Mouse (Mus musculus) limb, embryonic 14.5 days (tissue): Measurements from ENCODE around the gene Phf19. TPM values are rescaled to one million over a fixed set of nuclear protein-coding genes. Genes with fewer than 3 reads are reported as not detected.

Experiments used
- ATAC-seq: fragments of 200-750 bp; cut with Nextera tagmentation; 2 replicates; pipeline ENCODE4 v1.8.0; 2017; ENCODE audit warnings: low read depth, moderate number of reproducible peaks, moderate TSS enrichment; ENCODE audit not compliant: low FRiP score
- DNase-seq: peaks from one replicate; pipeline ENCODE4 v3.0.0-alpha.2; 2015; ENCODE audit warnings: low spot score
- H3K27ac ChIP-seq: fragments of 300-500 bp; sonication (generic); replicated peaks from 2 replicates; pipeline ENCODE4 v1.5.1; 2014; ENCODE audit warnings: low read depth, mild to moderate bottlenecking, low read length, moderate library complexity, mixed read lengths
- H3K27me3 ChIP-seq: fragments of 300-500 bp; sonication (generic); 2 replicates; pipeline ENCODE4 v1.6.1; 2014; ENCODE audit warnings: low read length, mixed read lengths; ENCODE audit not compliant: control insufficient read depth, insufficient read depth
- H3K36me3 ChIP-seq: fragments of 300-500 bp; sonication (generic); 2 replicates; pipeline ENCODE4 v1.6.1; 2014; ENCODE audit warnings: mild to moderate bottlenecking, low read length, moderate library complexity, mixed read lengths; ENCODE audit not compliant: control insufficient read depth, insufficient read depth
- H3K4me1 ChIP-seq: fragments of 300-500 bp; sonication (generic); 2 replicates; pipeline ENCODE4 v1.6.1; 2014; ENCODE audit warnings: antibody characterized with exemption, low read length, mixed read lengths; ENCODE audit not compliant: control insufficient read depth, insufficient read depth
- H3K4me2 ChIP-seq: fragments of 300-500 bp; sonication (generic); replicated peaks from 2 replicates; pipeline ENCODE4 v1.6.1; 2014; ENCODE audit warnings: low read depth, mild to moderate bottlenecking, low read length, moderate library complexity; ENCODE audit not compliant: severe bottlenecking
- H3K4me3 ChIP-seq: fragments of 300-500 bp; sonication (generic); replicated peaks from 2 replicates; pipeline ENCODE4 v1.5.1; 2014; ENCODE audit warnings: low read length
- H3K9ac ChIP-seq: fragments of 300-500 bp; sonication (generic); 2 replicates; pipeline ENCODE4 v1.6.1; 2014; ENCODE audit warnings: mild to moderate bottlenecking, low read depth, low read length, moderate library complexity; ENCODE audit not compliant: severe bottlenecking
- H3K9me3 ChIP-seq: fragments of 300-500 bp; sonication (generic); 2 replicates; pipeline ENCODE4 v1.6.1; 2016; ENCODE audit warnings: low read length; ENCODE audit not compliant: control insufficient read depth
- POLR2A ChIP-seq: fragments of 200-500 bp; IDR thresholded peaks from 2 replicates; pipeline ENCODE4 v1.8.0; 2012; ENCODE audit warnings: inconsistent platforms, mild to moderate bottlenecking, moderate library complexity, borderline replicate concordance; ENCODE audit not compliant: insufficient read depth, insufficient read length; ENCODE audit errors: extremely low read depth
- WGBS: fragments of 180-500 bp; shearing (Covaris S2); extraction: QIAGEN DNeasy Blood & Tissue Kit; methylation state at CpG from one replicate; pipeline ENCODE4 v1.1.7; 2014; 5-methylcytosine and 5-hydroxymethylcytosine counted together
- polyA plus RNA-seq, 2 experiments: library from polyadenylated mRNA; depleted of rRNA in 1 of 2; stranded (reverse) in 1 of 2; unstranded in 1 of 2; fragments of >200 nt; fragmentation: Nextera tagmentation in 1 of 2; extraction: Ambion mirVana in 1 of 2; gene quantifications; 2 replicates each; pipeline versions ENCODE4 v1.2.1 to v1.2.3; 2012 to 2014

Phf19 gene
- polyA plus RNA-seq, 2 experiments, result 8.0 to 8.7 TPM

DNA sequence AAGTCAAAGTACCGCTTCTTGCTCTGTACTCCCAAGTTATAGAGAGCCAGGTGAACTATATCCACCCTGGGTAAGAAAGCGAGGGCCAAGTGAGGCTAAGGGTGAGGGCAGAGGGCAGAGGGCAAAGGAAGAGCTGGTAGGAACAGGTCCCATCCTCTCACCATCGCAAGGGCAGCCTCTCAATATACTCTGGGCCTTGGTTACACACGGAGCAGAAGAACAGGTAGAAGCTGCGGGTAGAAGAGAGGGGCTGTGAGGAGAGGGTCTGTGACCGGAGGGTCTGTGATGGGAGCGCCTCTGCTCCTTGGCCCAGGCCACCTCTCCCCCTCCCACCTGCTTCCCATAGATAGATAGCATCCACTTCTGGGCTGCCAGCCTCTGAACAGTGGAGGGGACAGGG is 10.6 kb downstream of the Phf19 start:
- Histone ChIP-seq H3K9ac (no peak overlapping the region), H3K4me1 (no peaks in the 10 kb centered on the region), H3K27ac (no peak overlapping the region), H3K4me3 (no peak overlapping the region), H3K4me2 (no peak overlapping the region), H3K27me3 (peaks cover 6% of the 10 kb centered on the region), H3K9me3 (no peaks in the 10 kb centered on the region), H3K36me3 (no peaks in the 10 kb centered on the region)
- 83% methylated on average over 7 of the region's 7 CpGs for WGBS
- TF ChIP-seq POLR2A, result no peak
- DNase-seq (no peak), ATAC-seq (no peak)

DNA sequence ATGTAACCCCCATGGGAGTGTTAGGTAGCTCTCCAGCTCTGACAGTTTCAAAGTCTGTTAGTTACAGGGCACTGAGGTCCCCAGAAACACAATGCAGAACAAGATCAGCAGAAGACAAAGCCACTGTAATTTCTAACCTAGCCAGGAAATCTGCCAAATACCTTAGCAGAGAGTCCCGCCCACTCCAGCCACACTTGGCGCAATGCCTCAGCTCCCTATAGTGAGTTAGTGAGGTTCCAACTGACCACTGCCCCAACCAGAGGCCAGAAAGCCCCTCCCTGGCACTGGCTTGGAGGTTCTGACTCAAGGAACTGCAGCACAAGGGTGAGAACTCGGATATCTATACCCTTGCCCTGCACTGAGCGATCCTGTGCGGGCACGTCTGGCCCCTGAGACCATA is 11.1 kb downstream of the Phf19 start:
- H3K9me3 ChIP-seq, result no peaks in the 10 kb centered on the region
- H3K27me3 ChIP-seq, result peaks cover 5% of the 10 kb centered on the region
- no peaks in the 10 kb centered on the region for H3K4me1 ChIP-seq
- H3K4me3 ChIP-seq, result no peak overlapping the region
- H3K4me2 ChIP-seq, result no peak overlapping the region
- no peaks in the 10 kb centered on the region for H3K36me3 ChIP-seq
- DNase-seq (no peak), ATAC-seq (no peak)
- H3K27ac ChIP-seq, result no peak overlapping the region
- no peak for TF ChIP-seq POLR2A
- H3K9ac ChIP-seq, result no peak overlapping the region
- WGBS, result 73% methylated on average over 6 of the region's 6 CpGs

DNA sequence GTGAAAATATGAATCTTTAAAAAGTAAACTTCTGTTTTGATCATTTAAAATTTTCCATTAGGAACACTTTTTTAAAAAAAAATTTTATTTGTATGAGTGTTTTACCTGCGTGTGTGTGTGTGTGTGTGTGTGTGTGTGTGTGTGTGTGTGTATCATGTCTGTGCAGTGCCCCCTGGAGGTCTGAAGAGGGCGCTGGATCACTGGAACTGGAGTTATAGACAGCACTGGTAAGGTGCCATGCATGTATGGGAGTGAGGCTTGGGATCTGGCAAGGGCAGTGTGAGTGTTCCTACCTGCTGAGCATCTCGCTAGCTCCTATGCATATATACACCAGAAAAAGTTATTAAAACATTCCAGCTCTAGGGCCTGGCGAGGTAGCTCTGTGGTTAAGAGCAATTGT is 12.1 kb downstream of the Phf19 start:
- Histone ChIP-seq H3K4me2 (no peak overlapping the region), H3K27ac (no peak overlapping the region), H3K36me3 (no peaks in the 10 kb centered on the region), H3K27me3 (no peaks in the 10 kb centered on the region; the same call in 1 of the 2 replicates), H3K9me3 (no peaks in the 10 kb centered on the region), H3K4me1 (no peaks in the 10 kb centered on the region), H3K9ac (no peak overlapping the region), H3K4me3 (no peak overlapping the region)
- WGBS, result 72% methylated on average over 4 of the region's 4 CpGs
- TF ChIP-seq POLR2A, result no peak
- ATAC-seq (no peak), DNase-seq (no peak)

DNA sequence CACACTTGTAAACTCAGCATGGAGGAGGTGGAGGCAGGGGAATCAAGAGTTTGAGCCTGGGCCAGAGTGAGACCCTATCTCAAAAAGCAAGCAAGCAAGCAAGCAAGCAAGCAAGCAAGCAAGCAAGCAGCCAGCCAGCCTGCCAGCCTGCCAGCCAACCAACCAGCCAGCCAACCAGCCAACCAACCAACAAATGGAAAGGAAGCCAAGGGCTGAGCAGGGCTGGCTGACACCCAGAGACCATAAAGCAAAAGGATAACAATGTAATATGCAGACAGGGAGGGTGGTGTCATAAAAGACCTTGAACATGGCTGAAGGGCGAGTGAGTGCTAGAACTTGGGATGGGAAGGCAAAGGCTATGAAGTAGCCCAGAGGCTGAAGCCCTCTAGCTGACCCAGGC is 13.4 kb downstream of the Phf19 start:
- no peak for TF ChIP-seq POLR2A
- Histone ChIP-seq H3K27ac (no peak overlapping the region), H3K9me3 (no peaks in the 10 kb centered on the region), H3K27me3 (no peaks in the 10 kb centered on the region), H3K4me1 (no peaks in the 10 kb centered on the region), H3K36me3 (no peaks in the 10 kb centered on the region), H3K4me3 (no peak overlapping the region), H3K9ac (no peak overlapping the region), H3K4me2 (no peak overlapping the region)
- ATAC-seq (no peak), DNase-seq (no peak)
- 78% methylated on average over 1 of the region's 1 CpGs for WGBS

DNA sequence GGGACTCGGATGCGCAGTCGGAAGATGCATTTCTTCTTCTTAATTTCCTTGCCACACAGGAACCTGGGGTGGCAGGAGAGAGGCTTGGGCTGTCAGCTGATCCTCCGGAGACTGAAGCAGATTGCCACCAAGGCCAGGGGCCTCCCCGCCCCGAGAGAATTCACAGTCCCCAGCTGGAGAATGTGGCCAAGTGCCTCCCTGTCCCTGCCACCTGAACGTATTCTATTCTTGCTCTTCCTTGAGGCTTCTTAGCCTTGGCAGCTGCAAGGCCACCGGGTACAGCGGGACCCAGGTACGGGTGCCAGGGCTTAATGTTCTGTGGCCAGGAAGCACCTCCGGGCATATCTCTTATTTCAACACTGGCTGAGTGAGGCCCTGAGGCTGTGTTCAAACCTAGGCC is 14.1 kb downstream of the Phf19 start:
- Histone ChIP-seq H3K4me3 (no peak overlapping the region), H3K9me3 (no peaks in the 10 kb centered on the region), H3K4me1 (no peaks in the 10 kb centered on the region), H3K9ac (no peak overlapping the region), H3K27ac (no peak overlapping the region), H3K27me3 (no peaks in the 10 kb centered on the region), H3K36me3 (no peaks in the 10 kb centered on the region), H3K4me2 (no peak overlapping the region)
- ATAC-seq (no peak), DNase-seq (no peak)
- 79% methylated on average over 11 of the region's 11 CpGs for WGBS
- no peak for TF ChIP-seq POLR2A

DNA sequence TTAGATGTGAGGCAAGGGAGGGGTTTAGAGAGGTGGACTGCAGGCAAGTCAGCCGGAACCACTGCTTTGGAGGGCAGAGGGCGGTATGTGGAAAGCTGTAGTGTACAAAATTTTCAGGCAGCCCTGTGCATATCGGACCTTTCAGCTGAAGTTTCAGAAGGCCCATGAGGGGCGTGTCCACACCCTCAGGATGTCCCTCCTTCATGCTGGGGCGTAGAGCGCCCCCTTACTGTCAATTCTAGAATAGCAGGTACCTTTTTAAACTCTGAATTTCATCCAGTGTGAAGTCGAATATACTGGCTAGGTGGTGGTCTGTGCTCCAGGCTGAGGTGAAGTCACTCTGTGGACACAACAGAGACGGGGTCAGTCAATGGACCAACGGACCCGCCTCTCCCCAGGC is 16.0 kb downstream of the Phf19 start:
- Histone ChIP-seq H3K4me2 (no peak overlapping the region), H3K9me3 (no peaks in the 10 kb centered on the region), H3K4me1 (no peaks in the 10 kb centered on the region), H3K27me3 (no peaks in the 10 kb centered on the region), H3K4me3 (no peak overlapping the region), H3K9ac (no peak overlapping the region), H3K27ac (no peak overlapping the region), H3K36me3 (no peaks in the 10 kb centered on the region)
- 24% methylated on average over 10 of the region's 10 CpGs for WGBS
- TF ChIP-seq POLR2A, result no peak
- DNase-seq, result no peak
- no peak for ATAC-seq
